Mouse (Mus musculus): ENCODE data around the gene Kif17. TPM values are rescaled to one million over a fixed set of nuclear protein-coding genes. Genes with fewer than 3 reads are reported as not detected.
A peak's percentile ranks its signal among the peaks of the same experiment; 100 is the strongest.

Gene Kif17
- polyA plus RNA-seq, 1 experiment from 2014 or later: 3.2 TPM

GRCm38 (mm10) chr4:138282834-138283233 lies 32.6 kb downstream of the Kif17 start:
- 0 out of 2 replicates have a peak, but pooled peaks cover 3% of the 10 kb centered on the region for H3K4me1 ChIP-seq (replicated peaks; ENCODE audit: control insufficient read depth, insufficient read depth, low read length)
- WGBS: 28% methylated on average over 4 of the region's 4 CpGs
- no peak overlapping the region for H3K27ac ChIP-seq

GRCm38 (mm10) chr4:138286411-138286810 lies 36.2 kb downstream of the Kif17 start:
- DNase-seq (ENCODE audit: low spot score) (no peak), ATAC-seq (ENCODE audit: low FRiP score) (no peak)
- Histone ChIP-seq H3K4me1 (replicated peaks; ENCODE audit: control insufficient read depth, insufficient read depth, low read length) (0 out of 2 replicates have a peak, but pooled peaks cover 3% of the 10 kb centered on the region), H3K27me3 (ENCODE audit: control insufficient read depth, insufficient read depth, low read length) (no peaks in the 10 kb centered on the region), H3K4me2 (replicated peaks) (no peak overlapping the region), H3K4me3 (replicated peaks; ENCODE audit: low read length) (no peak overlapping the region), H3K9ac (no peak overlapping the region), H3K36me3 (replicated peaks; ENCODE audit: control insufficient read depth, insufficient read depth) (no peaks in the 10 kb centered on the region), H3K9me3 (ENCODE audit: control insufficient read depth, low read length) (no peaks in the 10 kb centered on the region), H3K27ac (no peak overlapping the region)
- 85% methylated on average over 12 of the region's 12 CpGs for WGBS

More at GRCm38 (mm10) chr4:138282834-138283233, 32.6 kb downstream of the Kif17 start:
- peak; percentile 77 for DNase-seq (ENCODE audit: low spot score)
- Histone ChIP-seq H3K27me3 (ENCODE audit: control insufficient read depth, insufficient read depth, low read length) (no peaks in the 10 kb centered on the region), H3K4me2 (replicated peaks) (no peak overlapping the region), H3K9me3 (ENCODE audit: control insufficient read depth, low read length) (no peaks in the 10 kb centered on the region), H3K36me3 (replicated peaks; ENCODE audit: control insufficient read depth, insufficient read depth) (no peaks in the 10 kb centered on the region), H3K4me3 (replicated peaks; ENCODE audit: low read length) (no peak overlapping the region), H3K9ac (no peak overlapping the region)
- peak; percentile 34; the same call in 1 of the 2 replicates for ATAC-seq (ENCODE audit: low FRiP score)

GRCm38 (mm10) chr4:138288691-138289090 lies 38.5 kb downstream of the Kif17 start:
- ATAC-seq (ENCODE audit: low FRiP score) (no peak), DNase-seq (ENCODE audit: low spot score) (no peak)
- H3K9ac ChIP-seq: no peak overlapping the region
- H3K4me2 ChIP-seq (replicated peaks): no peak overlapping the region
- H3K9me3 ChIP-seq (ENCODE audit: control insufficient read depth, low read length): no peaks in the 10 kb centered on the region
- H3K36me3 ChIP-seq (replicated peaks; ENCODE audit: control insufficient read depth, insufficient read depth): no peaks in the 10 kb centered on the region
- 91% methylated on average over 7 of the region's 7 CpGs for WGBS
- 0 out of 2 replicates have a peak, but pooled peaks cover 3% of the 10 kb centered on the region for H3K4me1 ChIP-seq (replicated peaks; ENCODE audit: control insufficient read depth, insufficient read depth, low read length)
- H3K27ac ChIP-seq: peak overlapping the region; percentile 9; the same call in 1 of the 2 replicates
- no peak overlapping the region for H3K4me3 ChIP-seq (replicated peaks; ENCODE audit: low read length)
- H3K27me3 ChIP-seq (ENCODE audit: control insufficient read depth, insufficient read depth, low read length): no peaks in the 10 kb centered on the region

- 0 out of 2 replicates have a peak overlapping the region, but pooled peaks have one; percentile 47 for H3K27ac ChIP-seq
- WGBS: 85% methylated on average over 13 of the region's 13 CpGs
Observed at GRCm38 (mm10) chr4:138292028-138292427, 41.8 kb downstream of the Kif17 start.

GRCm38 (mm10) chr4:138293261-138293948 lies 43.2 kb downstream of the Kif17 start:
- 56% methylated on average over 18 of the region's 18 CpGs for WGBS
- DNase-seq (ENCODE audit: low spot score) (peak; percentile 74), ATAC-seq (ENCODE audit: low FRiP score) (peak; percentile 89)
- H3K4me3 ChIP-seq (replicated peaks; ENCODE audit: low read length): no peak overlapping the region
- H3K9ac ChIP-seq: 0 out of 2 replicates have a peak overlapping the region, but pooled peaks have one; percentile 17
- H3K27ac ChIP-seq: peak overlapping the region; percentile 91
- no peaks in the 10 kb centered on the region for H3K27me3 ChIP-seq (ENCODE audit: control insufficient read depth, insufficient read depth, low read length)
- no peaks in the 10 kb centered on the region for H3K36me3 ChIP-seq (replicated peaks; ENCODE audit: control insufficient read depth, insufficient read depth)
- no peaks in the 10 kb centered on the region for H3K4me1 ChIP-seq (replicated peaks; ENCODE audit: control insufficient read depth, insufficient read depth, low read length)
- H3K4me2 ChIP-seq (replicated peaks): peak overlapping the region; percentile 19; the same call in 1 of the 2 replicates
- no peaks in the 10 kb centered on the region for H3K9me3 ChIP-seq (ENCODE audit: control insufficient read depth, low read length)

More at GRCm38 (mm10) chr4:138292028-138292427, 41.8 kb downstream of the Kif17 start:
- H3K9me3 ChIP-seq (ENCODE audit: control insufficient read depth, low read length): no peaks in the 10 kb centered on the region
- no peak overlapping the region for H3K9ac ChIP-seq
- DNase-seq (ENCODE audit: low spot score) (no peak), ATAC-seq (ENCODE audit: low FRiP score) (no peak)
- H3K4me3 ChIP-seq (replicated peaks; ENCODE audit: low read length): no peak overlapping the region
- H3K27me3 ChIP-seq (ENCODE audit: control insufficient read depth, insufficient read depth, low read length): no peaks in the 10 kb centered on the region
- no peaks in the 10 kb centered on the region for H3K36me3 ChIP-seq (replicated peaks; ENCODE audit: control insufficient read depth, insufficient read depth)
- H3K4me1 ChIP-seq (replicated peaks; ENCODE audit: control insufficient read depth, insufficient read depth, low read length): no peaks in the 10 kb centered on the region
- no peak overlapping the region for H3K4me2 ChIP-seq (replicated peaks)

- ATAC-seq (ENCODE audit: low FRiP score) (peak; percentile 43), DNase-seq (ENCODE audit: low spot score) (no peak)
- Histone ChIP-seq H3K4me1 (replicated peaks; ENCODE audit: control insufficient read depth, insufficient read depth, low read length) (no peaks in the 10 kb centered on the region), H3K9ac (0 out of 2 replicates have a peak overlapping the region, but pooled peaks have one; percentile 17), H3K36me3 (replicated peaks; ENCODE audit: control insufficient read depth, insufficient read depth) (no peaks in the 10 kb centered on the region), H3K4me2 (replicated peaks) (peak overlapping the region; percentile 19; the same call in 1 of the 2 replicates), H3K27ac (peak overlapping the region; percentile 91), H3K4me3 (replicated peaks; ENCODE audit: low read length) (no peak overlapping the region), H3K27me3 (ENCODE audit: control insufficient read depth, insufficient read depth, low read length) (no peaks in the 10 kb centered on the region), H3K9me3 (ENCODE audit: control insufficient read depth, low read length) (no peaks in the 10 kb centered on the region)
- WGBS: 78% methylated on average over 7 of the region's 14 CpGs
Observed at GRCm38 (mm10) chr4:138293949-138294550, 43.8 kb downstream of the Kif17 start.

- Histone ChIP-seq H3K27me3 (ENCODE audit: control insufficient read depth, insufficient read depth, low read length) (no peaks in the 10 kb centered on the region), H3K4me1 (replicated peaks; ENCODE audit: control insufficient read depth, insufficient read depth, low read length) (peaks cover 19% of the 10 kb centered on the region), H3K36me3 (replicated peaks; ENCODE audit: control insufficient read depth, insufficient read depth) (no peaks in the 10 kb centered on the region; the same call in 1 of the 2 replicates), H3K9me3 (ENCODE audit: control insufficient read depth, low read length) (no peaks in the 10 kb centered on the region), H3K4me2 (replicated peaks) (no peak overlapping the region), H3K27ac (no peak overlapping the region), H3K4me3 (replicated peaks; ENCODE audit: low read length) (no peak overlapping the region), H3K9ac (no peak overlapping the region)
- WGBS: 88% methylated on average over 10 of the region's 10 CpGs
- DNase-seq (ENCODE audit: low spot score) (no peak), ATAC-seq (ENCODE audit: low FRiP score) (no peak)
Observed at GRCm38 (mm10) chr4:138301271-138301780, 51.1 kb downstream of the Kif17 start.

- Histone ChIP-seq H3K36me3 (replicated peaks; ENCODE audit: control insufficient read depth, insufficient read depth) (peaks cover 8% of the 10 kb centered on the region), H3K27ac (no peak overlapping the region), H3K9ac (no peak overlapping the region), H3K4me3 (replicated peaks; ENCODE audit: low read length) (no peak overlapping the region), H3K9me3 (ENCODE audit: control insufficient read depth, low read length) (no peaks in the 10 kb centered on the region), H3K4me1 (replicated peaks; ENCODE audit: control insufficient read depth, insufficient read depth, low read length) (peaks cover 25% of the 10 kb centered on the region), H3K4me2 (replicated peaks) (no peak overlapping the region), H3K27me3 (ENCODE audit: control insufficient read depth, insufficient read depth, low read length) (no peaks in the 10 kb centered on the region)
- WGBS: 97% methylated on average over 3 of the region's 3 CpGs
- ATAC-seq (ENCODE audit: low FRiP score): no peak
- DNase-seq (ENCODE audit: low spot score): no peak
Observed at GRCm38 (mm10) chr4:138303011-138303410, 52.8 kb downstream of the Kif17 start.

- no peaks in the 10 kb centered on the region for H3K9me3 ChIP-seq (ENCODE audit: control insufficient read depth, low read length)
- peak overlapping the region; percentile 78 for H3K4me2 ChIP-seq (replicated peaks)
- ATAC-seq (ENCODE audit: low FRiP score) (no peak), DNase-seq (ENCODE audit: low spot score) (no peak)
- 19% methylated on average over 18 of the region's 18 CpGs for WGBS
- H3K4me3 ChIP-seq (replicated peaks; ENCODE audit: low read length): peak overlapping the region; percentile 76
- H3K9ac ChIP-seq: peak overlapping the region; percentile 68
- H3K27ac ChIP-seq: peak overlapping the region; percentile 74
- peaks cover 14% of the 10 kb centered on the region for H3K36me3 ChIP-seq (replicated peaks; ENCODE audit: control insufficient read depth, insufficient read depth)
- no peaks in the 10 kb centered on the region for H3K27me3 ChIP-seq (ENCODE audit: control insufficient read depth, insufficient read depth, low read length)
- peaks cover 25% of the 10 kb centered on the region for H3K4me1 ChIP-seq (replicated peaks; ENCODE audit: control insufficient read depth, insufficient read depth, low read length)
Observed at GRCm38 (mm10) chr4:138303742-138304141, 53.5 kb downstream of the Kif17 start.

Data from hindbrain, embryonic 14.5 days (tissue).